ENCODE assay signal across 8 mouse cellular contexts in the genomic region with DNA sequence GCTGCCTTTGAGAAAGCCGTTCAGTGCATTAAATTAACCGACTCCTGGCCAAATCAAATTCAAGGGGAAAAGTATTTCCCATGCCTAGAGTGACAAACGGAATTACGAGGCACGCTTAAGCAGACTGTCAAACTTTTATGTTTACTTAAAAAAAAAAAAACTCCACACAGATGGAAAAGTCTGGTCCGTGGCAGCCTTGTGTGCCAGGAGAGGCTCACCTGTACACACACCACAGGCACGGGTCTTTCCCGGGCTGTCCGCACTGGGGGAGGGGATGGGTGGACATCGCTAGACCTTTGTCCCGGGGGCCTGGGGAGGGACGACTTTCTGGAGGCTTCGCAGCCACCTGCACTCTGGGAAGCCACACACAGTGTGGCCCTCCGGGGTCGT. TPM values are rescaled to one million over a fixed set of nuclear protein-coding genes. Genes with fewer than 3 reads are reported as not detected.
DNase-seq lines count a peak whose midpoint lies in the region; ATAC-seq lines count a peak whose summit lies in the region.

No protein-coding gene starts in this region.

- no peaks in the 10 kb centered on the region for H3K27me3 ChIP-seq in heart, embryonic 15.5 days
- H3K27me3 ChIP-seq in hindbrain, embryonic 11.5 days (ENCODE audit: control insufficient read depth, insufficient read depth, low read length): no peaks in the 10 kb centered on the region

- intact Hi-C loops in heart, postnatal 10 days (cut with DNase I): loop anchor here (2.0 kb wide), 3 partner anchors 37 to 127 kb away; no protein-coding TSS in a partner anchor

- under 1% methylated on average over 15 of the region's 15 CpGs for WGBS in heart, embryonic 15.5 days
- under 1% methylated on average over 15 of the region's 15 CpGs for WGBS in hindbrain, embryonic 11.5 days

- H3K4me3 ChIP-seq in heart, embryonic 15.5 days: peak overlapping the region; percentile 93
- H3K4me3 ChIP-seq in hindbrain, embryonic 11.5 days (ENCODE audit: low read depth, low read length): peak overlapping the region; percentile 73

- peak overlapping the region; percentile 97 for H3K4me2 ChIP-seq in heart, embryonic 15.5 days
- H3K4me2 ChIP-seq in hindbrain, embryonic 11.5 days (replicated peaks; ENCODE audit: low read depth, low read length): peak overlapping the region; percentile 62

- H3K27ac ChIP-seq in heart, embryonic 15.5 days: peak overlapping the region; percentile 99
- H3K27ac ChIP-seq in hindbrain, embryonic 11.5 days (ENCODE audit: low read depth, low read length): peak overlapping the region; percentile 98

- H3K36me3 ChIP-seq in heart, embryonic 15.5 days: no peaks in the 10 kb centered on the region
- no peaks in the 10 kb centered on the region for H3K36me3 ChIP-seq in hindbrain, embryonic 11.5 days (ENCODE audit: control insufficient read depth, insufficient read depth, low read length)

- H3K9me3 ChIP-seq in heart, embryonic 15.5 days (replicated peaks): no peaks in the 10 kb centered on the region
- H3K9me3 ChIP-seq in hindbrain, embryonic 11.5 days (ENCODE audit: control insufficient read depth, low read length): no peaks in the 10 kb centered on the region

- no peak for DNase-seq in heart, postnatal 10 days
- peak; percentile 20 for DNase-seq in NIH3T3 (ENCODE audit: low read depth)
- DNase-seq in hindbrain, embryonic 11.5 days (ENCODE audit: low spot score): no peak
- DNase-seq in lung, postnatal 14 days: peak; percentile 16
- DNase-seq in left cerebral cortex, adult 18-20 months (ENCODE audit: low spot score in 2 of 2): no peak
- DNase-seq in spleen, adult 12 weeks (ENCODE audit: low spot score): no peak
- DNase-seq in ovary, postnatal 36 days (ENCODE audit: low spot score): no peak

- H3K9ac ChIP-seq in heart, embryonic 15.5 days: peak overlapping the region; percentile 100
- H3K9ac ChIP-seq in hindbrain, embryonic 11.5 days (ENCODE audit: low read depth, low read length): peak overlapping the region; percentile 99

- peaks cover 36% of the 10 kb centered on the region for H3K4me1 ChIP-seq in heart, embryonic 15.5 days (replicated peaks)
- 0 out of 2 replicates have a peak, but pooled peaks cover 3% of the 10 kb centered on the region for H3K4me1 ChIP-seq in hindbrain, embryonic 11.5 days (replicated peaks; ENCODE audit: control insufficient read depth, insufficient read depth, low read length)

- peak; percentile 3; the same call in 1 of the 2 replicates for ATAC-seq in heart, embryonic 15.5 days (replicated peaks; ENCODE audit: insufficient number of reproducible peaks, insufficient read depth, low FRiP score, low read depth)
- ATAC-seq in hindbrain, embryonic 11.5 days (ENCODE audit: low FRiP score): peak; percentile 49; the same call in 1 of the 2 replicates

RNA-seq across cellular contexts. Expression of a gene that starts 0.6 kb away (rescaled TPM):
- polyA plus RNA-seq in heart, embryonic 15.5 days (2015; fragmentation: Nextera tagmentation; extraction: Ambion mirVana): 5.2 and 11.1 TPM in 2 replicates
- 10 to 100 TPM; 15.2 to 22.3 TPM for total RNA-seq in heart, postnatal 10 days (2021)
- polyA plus RNA-seq in hindbrain, embryonic 11.5 days (2014; fragmentation: Nextera tagmentation; extraction: Ambion mirVana): 7.1 and 9.8 TPM in 2 replicates
- 10 to 100 TPM; 51.5 to 55.0 TPM for total RNA-seq in left cerebral cortex, adult 18-20 months (2021)

RNA-seq across cellular contexts. Expression of a gene that starts 31.2 kb away (rescaled TPM):
- 3.6 and 8.6 TPM in 2 replicates for polyA plus RNA-seq in heart, embryonic 15.5 days (2015; fragmentation: Nextera tagmentation; extraction: Ambion mirVana)
- total RNA-seq in heart, postnatal 10 days (2021): 1 to 10 TPM in 1 of 2 experiments, under 1 TPM in 1; 0.45 to 1.1 TPM
- 3.3 TPM in 2 replicates for polyA plus RNA-seq in hindbrain, embryonic 11.5 days (2014; fragmentation: Nextera tagmentation; extraction: Ambion mirVana)
- total RNA-seq in left cerebral cortex, adult 18-20 months (2021): 1 to 10 TPM; 1.7 to 4.3 TPM

RNA-seq across cellular contexts. Expression of a gene that starts 57.9 kb away (rescaled TPM):
- polyA plus RNA-seq in heart, embryonic 15.5 days (2015; fragmentation: Nextera tagmentation; extraction: Ambion mirVana): not detected in 2 replicates
- not detected for total RNA-seq in heart, postnatal 10 days (2021)
- not detected in 2 replicates for polyA plus RNA-seq in hindbrain, embryonic 11.5 days (2014; fragmentation: Nextera tagmentation; extraction: Ambion mirVana)
- under 1 TPM; 0.53 to 0.54 TPM for total RNA-seq in left cerebral cortex, adult 18-20 months (2021)

Comparison
In these comparisons a context has a peak if more than half of its experiments do, and no peak if none do; other contexts are left out.
1. DNase-seq: peak in NIH3T3 (single experiment) and lung, postnatal 14 days (single experiment); none in heart, postnatal 10 days (0 of 2), hindbrain, embryonic 11.5 days (single experiment), left cerebral cortex, adult 18-20 months (0 of 2), spleen, adult 12 weeks (single experiment) and ovary, postnatal 36 days (single experiment).